8 mouse cellular contexts compared by ENCODE assay signal in the genomic region with DNA sequence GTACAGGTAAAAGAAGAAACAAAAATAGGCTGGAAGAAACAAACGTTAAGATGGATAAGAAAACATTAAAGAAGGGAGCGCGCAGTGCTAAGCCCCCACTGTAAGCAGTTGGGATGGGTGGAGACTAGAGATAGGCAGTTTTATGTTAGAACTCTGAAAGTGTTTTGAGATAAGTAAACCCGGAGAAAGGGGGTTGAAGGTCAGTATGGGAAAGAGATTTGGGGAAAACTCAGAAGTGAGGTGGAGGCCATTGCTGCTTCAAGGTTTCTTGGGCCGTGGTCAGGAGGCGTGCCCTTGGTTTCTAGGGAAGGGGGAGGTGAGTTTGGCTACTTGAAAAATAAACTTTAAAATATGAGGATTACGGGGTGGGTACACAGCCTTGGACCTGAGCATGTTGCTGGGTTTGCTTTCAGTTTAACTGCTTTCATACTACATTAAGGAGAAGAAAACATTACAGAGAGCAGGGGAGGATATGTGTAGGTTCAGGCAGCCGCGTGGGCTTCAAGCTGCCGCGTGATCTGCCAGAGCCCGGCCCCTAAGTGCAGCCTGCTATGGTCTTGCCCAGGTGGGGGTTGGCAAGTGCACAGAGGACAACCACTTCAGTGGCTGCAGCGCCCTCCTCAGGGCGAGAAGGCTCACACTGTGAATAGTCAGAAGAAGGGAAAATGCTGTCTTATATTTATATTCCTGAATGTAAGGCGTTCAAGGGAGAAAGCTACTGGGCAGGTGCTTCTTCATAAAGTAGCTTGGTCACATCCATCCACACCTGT. TPM values are rescaled to one million over a fixed set of nuclear protein-coding genes. Genes with fewer than 3 reads are reported as not detected.
DNase-seq lines count a peak whose midpoint lies in the region; ATAC-seq and TF ChIP-seq lines count a peak whose summit lies in the region.

No protein-coding gene starts in this region.

- WGBS in embryonic facial prominence, embryonic 13.5 days: 65% methylated on average over 15 of the region's 15 CpGs
- 72% methylated on average over 15 of the region's 15 CpGs for WGBS in embryonic facial prominence, embryonic 10.5 days
- WGBS in lung, postnatal 0 days: 53% methylated on average over 15 of the region's 15 CpGs
- WGBS in forebrain, embryonic 10.5 days: 71% methylated on average over 15 of the region's 15 CpGs
- WGBS in heart, adult 2 months: 61% methylated on average over 15 of the region's 15 CpGs

- H3K79me2 ChIP-seq in heart, adult 2 months (replicated peaks; ENCODE audit: control insufficient read depth, insufficient read depth, low read length): no peaks in the 10 kb centered on the region

- ATAC-seq in embryonic facial prominence, embryonic 13.5 days (ENCODE audit: insufficient number of reproducible peaks, insufficient read depth, low FRiP score, low TSS enrichment, low read depth): peak; percentile 32; the same call in 1 of the 2 replicates
- ATAC-seq in granulocyte monocyte progenitor cell, adult 5-6 weeks (replicated peaks; ENCODE audit: poor library complexity, severe bottlenecking): 0 out of 2 replicates have a peak, but pooled peaks have one; percentile 17
- ATAC-seq in lung, postnatal 0 days: peak; percentile 51

- H3K9me3 ChIP-seq in embryonic facial prominence, embryonic 13.5 days: no peaks in the 10 kb centered on the region
- H3K9me3 ChIP-seq in embryonic facial prominence, embryonic 10.5 days: no peaks in the 10 kb centered on the region
- no peaks in the 10 kb centered on the region for H3K9me3 ChIP-seq in lung, postnatal 0 days (ENCODE audit: low read length)
- no peaks in the 10 kb centered on the region for H3K9me3 ChIP-seq in forebrain, embryonic 10.5 days

- H3K27ac ChIP-seq in embryonic facial prominence, embryonic 13.5 days: no peak overlapping the region
- no peak overlapping the region for H3K27ac ChIP-seq in embryonic facial prominence, embryonic 10.5 days (replicated peaks)
- H3K27ac ChIP-seq in lung, postnatal 0 days (ENCODE audit: low read length): no peak overlapping the region
- no peak overlapping the region for H3K27ac ChIP-seq in forebrain, embryonic 10.5 days
- H3K27ac ChIP-seq in heart, adult 2 months: no peak overlapping the region

- no peak overlapping the region for H3K4me3 ChIP-seq in embryonic facial prominence, embryonic 13.5 days
- H3K4me3 ChIP-seq in embryonic facial prominence, embryonic 10.5 days: no peak overlapping the region
- no peak overlapping the region for H3K4me3 ChIP-seq in lung, postnatal 0 days (ENCODE audit: low read depth, low read length)
- H3K4me3 ChIP-seq in forebrain, embryonic 10.5 days: no peak overlapping the region
- no peak overlapping the region for H3K4me3 ChIP-seq in heart, adult 2 months

- TF ChIP-seq CTCF in lung, postnatal 0 days (IDR thresholded peaks at IDR 0.05): peak; percentile 54
- TF ChIP-seq CTCF in heart, adult 2 months (IDR thresholded peaks at IDR 0.05): no peak

- no peak for DNase-seq in embryonic facial prominence, embryonic 10.5 days (ENCODE audit: low spot score)
- peak; percentile 22 for DNase-seq in A20 (ENCODE audit: low read depth, low spot score)
- DNase-seq in lung, postnatal 0 days (ENCODE audit: low spot score): peak; percentile 34
- no peak for DNase-seq in forebrain, embryonic 10.5 days (ENCODE audit: extremely low spot score, low spot score)
- DNase-seq in heart, adult 2 months: no peak
- DNase-seq in urinary bladder, postnatal 25 days (ENCODE audit: low spot score): no peak

- no peak overlapping the region for H3K4me2 ChIP-seq in embryonic facial prominence, embryonic 13.5 days
- H3K4me2 ChIP-seq in lung, postnatal 0 days (replicated peaks; ENCODE audit: low read depth, low read length): no peak overlapping the region

- no peak for TF ChIP-seq EP300 in lung, postnatal 0 days (IDR thresholded peaks at IDR 0.05)
- TF ChIP-seq EP300 in heart, adult 2 months (IDR thresholded peaks at IDR 0.05; ENCODE audit: insufficient read depth, low read depth, low read length): no peak

- intact Hi-C loops in heart, adult 2 months (cut with DNase I): no loop called here

- H3K4me1 ChIP-seq in embryonic facial prominence, embryonic 13.5 days: no peaks in the 10 kb centered on the region
- no peaks in the 10 kb centered on the region for H3K4me1 ChIP-seq in embryonic facial prominence, embryonic 10.5 days
- no peaks in the 10 kb centered on the region for H3K4me1 ChIP-seq in lung, postnatal 0 days (ENCODE audit: insufficient read depth, low read depth, low read length)
- no peaks in the 10 kb centered on the region for H3K4me1 ChIP-seq in forebrain, embryonic 10.5 days
- H3K4me1 ChIP-seq in heart, adult 2 months (ENCODE audit: control insufficient read depth, insufficient read depth, low read length): no peaks in the 10 kb centered on the region

- no peak for TF ChIP-seq POLR2A in heart, adult 2 months (IDR thresholded peaks at IDR 0.05; ENCODE audit: insufficient read depth, low read depth, low read length)

- no peaks in the 10 kb centered on the region for H3K27me3 ChIP-seq in embryonic facial prominence, embryonic 13.5 days
- H3K27me3 ChIP-seq in embryonic facial prominence, embryonic 10.5 days (replicated peaks; ENCODE audit: low read depth, poor library complexity, severe bottlenecking): no peaks in the 10 kb centered on the region
- H3K27me3 ChIP-seq in lung, postnatal 0 days (replicated peaks; ENCODE audit: insufficient read depth, low read length): no peaks in the 10 kb centered on the region
- H3K27me3 ChIP-seq in forebrain, embryonic 10.5 days (ENCODE audit: poor library complexity, severe bottlenecking): no peaks in the 10 kb centered on the region
- H3K27me3 ChIP-seq in heart, adult 2 months (ENCODE audit: control insufficient read depth, insufficient read depth, low read length): no peaks in the 10 kb centered on the region

- H3K9ac ChIP-seq in embryonic facial prominence, embryonic 13.5 days: no peak overlapping the region
- H3K9ac ChIP-seq in lung, postnatal 0 days (replicated peaks; ENCODE audit: low read depth): no peak overlapping the region
- no peak overlapping the region for H3K9ac ChIP-seq in heart, adult 2 months (ENCODE audit: low read depth, low read length)

- no peaks in the 10 kb centered on the region for H3K36me3 ChIP-seq in embryonic facial prominence, embryonic 13.5 days
- no peaks in the 10 kb centered on the region for H3K36me3 ChIP-seq in embryonic facial prominence, embryonic 10.5 days (replicated peaks)
- H3K36me3 ChIP-seq in lung, postnatal 0 days (ENCODE audit: insufficient read depth, low read length): no peaks in the 10 kb centered on the region
- no peaks in the 10 kb centered on the region for H3K36me3 ChIP-seq in forebrain, embryonic 10.5 days (replicated peaks)
- H3K36me3 ChIP-seq in heart, adult 2 months (ENCODE audit: control insufficient read depth, insufficient read depth, low read length): no peaks in the 10 kb centered on the region

RNA-seq across cellular contexts. Expression of a gene that starts 3.4 kb away (rescaled TPM):
- 0.44 and 0.89 TPM in 2 replicates for polyA plus RNA-seq in embryonic facial prominence, embryonic 13.5 days (2015; fragmentation: Nextera tagmentation; extraction: Ambion mirVana)
- polyA plus RNA-seq in embryonic facial prominence, embryonic 10.5 days (2016; fragmentation: Nextera tagmentation; extraction: Ambion mirVana): 0.25 and 0.66 TPM in 2 replicates
- not detected in 2 replicates for total RNA-seq in granulocyte monocyte progenitor cell, adult 5-6 weeks (2014; fragmentation: Nextera tagmentation)
- 0.65 TPM in 1 of 2 replicates, not detected in the other for total RNA-seq in granulocyte monocyte progenitor cell, adult 5-6 weeks (2017)
- 2.2 and 2.4 TPM in 2 replicates for polyA plus RNA-seq in lung, postnatal 0 days (2015; fragmentation: Nextera tagmentation; extraction: Ambion mirVana)
- 0.22 and 0.25 TPM in 2 replicates for polyA plus RNA-seq in forebrain, embryonic 10.5 days (2016; fragmentation: Nextera tagmentation; extraction: Ambion mirVana)
- not detected for total RNA-seq in heart, adult 2 months (2021)
- 0.23 TPM in 1 of 2 replicates, not detected in the other for polyA plus RNA-seq in heart, adult 2 months (2012; rRNA removed)

RNA-seq across cellular contexts. Expression of a gene that starts 41.7 kb away (rescaled TPM):
- polyA plus RNA-seq in embryonic facial prominence, embryonic 13.5 days (2015; fragmentation: Nextera tagmentation; extraction: Ambion mirVana): 84.5 and 91.6 TPM in 2 replicates
- polyA plus RNA-seq in embryonic facial prominence, embryonic 10.5 days (2016; fragmentation: Nextera tagmentation; extraction: Ambion mirVana): 112 and 116 TPM in 2 replicates
- total RNA-seq in granulocyte monocyte progenitor cell, adult 5-6 weeks (2014; fragmentation: Nextera tagmentation): 22.2 and 26.0 TPM in 2 replicates
- 11.4 and 13.1 TPM in 2 replicates for total RNA-seq in granulocyte monocyte progenitor cell, adult 5-6 weeks (2017)
- 57.5 and 68.2 TPM in 2 replicates for polyA plus RNA-seq in lung, postnatal 0 days (2015; fragmentation: Nextera tagmentation; extraction: Ambion mirVana)
- 110 and 112 TPM in 2 replicates for polyA plus RNA-seq in forebrain, embryonic 10.5 days (2016; fragmentation: Nextera tagmentation; extraction: Ambion mirVana)
- 10 to 100 TPM; 58.4 to 65.6 TPM for total RNA-seq in heart, adult 2 months (2021)
- polyA plus RNA-seq in heart, adult 2 months (2012; rRNA removed): 94.3 and 100 TPM in 2 replicates

RNA-seq across cellular contexts. Expression of a gene that starts 48.3 kb away (rescaled TPM):
- 40.2 and 41.5 TPM in 2 replicates for polyA plus RNA-seq in embryonic facial prominence, embryonic 13.5 days (2015; fragmentation: Nextera tagmentation; extraction: Ambion mirVana)
- polyA plus RNA-seq in embryonic facial prominence, embryonic 10.5 days (2016; fragmentation: Nextera tagmentation; extraction: Ambion mirVana): 44.0 and 46.2 TPM in 2 replicates
- 37.0 and 39.8 TPM in 2 replicates for total RNA-seq in granulocyte monocyte progenitor cell, adult 5-6 weeks (2014; fragmentation: Nextera tagmentation)
- total RNA-seq in granulocyte monocyte progenitor cell, adult 5-6 weeks (2017): 11.4 and 14.1 TPM in 2 replicates
- 33.7 and 39.5 TPM in 2 replicates for polyA plus RNA-seq in lung, postnatal 0 days (2015; fragmentation: Nextera tagmentation; extraction: Ambion mirVana)
- 27.3 and 28.1 TPM in 2 replicates for polyA plus RNA-seq in forebrain, embryonic 10.5 days (2016; fragmentation: Nextera tagmentation; extraction: Ambion mirVana)
- 10 to 100 TPM; 17.2 to 18.3 TPM for total RNA-seq in heart, adult 2 months (2021)
- polyA plus RNA-seq in heart, adult 2 months (2012; rRNA removed): 18.2 and 24.5 TPM in 2 replicates

RNA-seq across cellular contexts. Expression of a gene that starts 54.2 kb away (rescaled TPM):
- 87.7 and 95.2 TPM in 2 replicates for polyA plus RNA-seq in embryonic facial prominence, embryonic 13.5 days (2015; fragmentation: Nextera tagmentation; extraction: Ambion mirVana)
- polyA plus RNA-seq in embryonic facial prominence, embryonic 10.5 days (2016; fragmentation: Nextera tagmentation; extraction: Ambion mirVana): 64.9 and 72.0 TPM in 2 replicates
- 28.3 and 33.5 TPM in 2 replicates for total RNA-seq in granulocyte monocyte progenitor cell, adult 5-6 weeks (2014; fragmentation: Nextera tagmentation)
- 16.6 and 21.6 TPM in 2 replicates for total RNA-seq in granulocyte monocyte progenitor cell, adult 5-6 weeks (2017)
- polyA plus RNA-seq in lung, postnatal 0 days (2015; fragmentation: Nextera tagmentation; extraction: Ambion mirVana): 75.6 and 76.7 TPM in 2 replicates
- polyA plus RNA-seq in forebrain, embryonic 10.5 days (2016; fragmentation: Nextera tagmentation; extraction: Ambion mirVana): 66.2 and 66.3 TPM in 2 replicates
- 100 to 1,000 TPM; 148 to 168 TPM for total RNA-seq in heart, adult 2 months (2021)
- 274 and 284 TPM in 2 replicates for polyA plus RNA-seq in heart, adult 2 months (2012; rRNA removed)

Comparison
In these comparisons a context has a peak if more than half of its experiments do, and no peak if none do; other contexts are left out.
1. DNase-seq: peak in A20 (single experiment) and lung, postnatal 0 days (single experiment); none in embryonic facial prominence, embryonic 10.5 days (single experiment), forebrain, embryonic 10.5 days (single experiment), heart, adult 2 months (0 of 2) and urinary bladder, postnatal 25 days (single experiment).
2. Peak in every context shown above with its lines, with median percentiles within 50 percentile points of each other: ATAC-seq.